Mouse (Mus musculus): ENCODE measurements around the gene Edc4. TPM values are rescaled to one million over a fixed set of nuclear protein-coding genes. Genes with fewer than 3 reads are reported as not detected.
"Not testable (repeated sequence)": the region's sequence is repeated elsewhere in the genome, so short reads cannot be mapped to it uniquely, and the experiment has no call there.

Gene Edc4
- total RNA-seq (2021), result 10 to 100 TPM; 59.2 to 68.2 TPM

- peak; percentile 82 to 85 for DNase-seq
Measured at GRCm38 (mm10) chr8:105880754-105881520, at the start of gene Edc4. Gene Edc4, plus strand, starts transcription at chr8:105880881.

- not testable (repeated sequence) for DNase-seq
Measured at GRCm38 (mm10) chr8:105833740-105834139, 46.9 kb upstream of the Edc4 start.

GRCm38 (mm10) chr8:105835318-105835717 is 45.4 kb upstream of the Edc4 start:
- peak in 1 of 2 experiments; percentile 45 for DNase-seq

GRCm38 (mm10) chr8:105836991-105837390 is 43.7 kb upstream of the Edc4 start:
- no peak for DNase-seq

GRCm38 (mm10) chr8:105839209-105839608 is 41.5 kb upstream of the Edc4 start:
- DNase-seq, result no peak

- DNase-seq, result no peak
Measured at GRCm38 (mm10) chr8:105846678-105847077, 34.0 kb upstream of the Edc4 start.

- DNase-seq, result no peak
Measured at GRCm38 (mm10) chr8:105850014-105850413, 30.7 kb upstream of the Edc4 start.

- DNase-seq, result no peak
Measured at GRCm38 (mm10) chr8:105850611-105851010, 30.1 kb upstream of the Edc4 start.

- peak; percentile 88 to 89 for DNase-seq
Measured at GRCm38 (mm10) chr8:105851651-105852143, 29.0 kb upstream of the Edc4 start.

GRCm38 (mm10) chr8:105852146-105852729 is 28.4 kb upstream of the Edc4 start:
- no peak for DNase-seq

GRCm38 (mm10) chr8:105853178-105853577 is 27.5 kb upstream of the Edc4 start, which contains the start of gene Cenpt:
Gene Cenpt, minus strand, starts transcription at chr8:105853278.
- DNase-seq, result no peak

- DNase-seq, result no peak
Measured at GRCm38 (mm10) chr8:105854303-105854702, 26.4 kb upstream of the Edc4 start.

GRCm38 (mm10) chr8:105854715-105855216 is 25.9 kb upstream of the Edc4 start, which contains the start of gene Thap11:
Gene Thap11, plus strand, starts transcription at chr8:105855132.
- peak; percentile 90 for DNase-seq

- peak; percentile 56 to 67 for DNase-seq
Measured at GRCm38 (mm10) chr8:105855248-105856167, 25.2 kb upstream of the Edc4 start.

GRCm38 (mm10) chr8:105856168-105856835 is 24.4 kb upstream of the Edc4 start:
- no peak for DNase-seq

GRCm38 (mm10) chr8:105858495-105858894 is 22.2 kb upstream of the Edc4 start:
- DNase-seq, result no peak

GRCm38 (mm10) chr8:105859314-105859713 is 21.4 kb upstream of the Edc4 start:
- no peak for DNase-seq

GRCm38 (mm10) chr8:105860143-105860981 is 20.3 kb upstream of the Edc4 start, which contains the start of gene Nutf2:
Gene Nutf2, plus strand, starts transcription at chr8:105860580.
- DNase-seq, result peak; percentile 93 to 94

- no peak for DNase-seq
Measured at GRCm38 (mm10) chr8:105861951-105862350, 18.7 kb upstream of the Edc4 start.

GRCm38 (mm10) chr8:105866364-105867029 is 14.2 kb upstream of the Edc4 start:
- DNase-seq, result no peak
